Mouse (Mus musculus) neural tube, embryonic 15.5 days (tissue): Measurements from ENCODE around the gene Olfr15. TPM values are rescaled to one million over a fixed set of nuclear protein-coding genes. Genes with fewer than 3 reads are reported as not detected.
"Not testable (repeated sequence)": the region's sequence is repeated elsewhere in the genome, so short reads cannot be mapped to it uniquely, and the experiment has no call there.

Source experiments
- ATAC-seq: fragments of 200-750 bp; cut with Nextera tagmentation; 2 replicates; pipeline ENCODE4 v1.8.0; 2017; ENCODE audit warnings: mild to moderate bottlenecking, moderate TSS enrichment, moderate library complexity; ENCODE audit not compliant: low FRiP score
- H3K27ac ChIP-seq: fragments of 300-500 bp; sonication (generic); replicated peaks from 2 replicates; pipeline ENCODE4 v1.5.1; 2015; ENCODE audit warnings: mild to moderate bottlenecking, inconsistent platforms
- H3K27me3 ChIP-seq: fragments of 300-500 bp; sonication (generic); replicated peaks from 2 replicates; pipeline ENCODE4 v1.6.1; 2015; ENCODE audit warnings: inconsistent platforms
- H3K36me3 ChIP-seq: fragments of 300-500 bp; sonication (generic); 2 replicates; pipeline ENCODE4 v1.6.1; 2015; ENCODE audit warnings: inconsistent platforms
- H3K4me1 ChIP-seq: fragments of 300-500 bp; sonication (generic); 2 replicates; pipeline ENCODE4 v1.6.1; 2015; ENCODE audit warnings: inconsistent platforms
- H3K4me2 ChIP-seq: fragments of 300-500 bp; sonication (generic); 2 replicates; pipeline ENCODE4 v1.6.1; 2015; ENCODE audit warnings: inconsistent platforms, mild to moderate bottlenecking, moderate library complexity
- H3K4me3 ChIP-seq: fragments of 300-500 bp; sonication (generic); replicated peaks from 2 replicates; pipeline ENCODE4 v1.5.1; 2015; ENCODE audit warnings: mild to moderate bottlenecking, inconsistent platforms
- H3K9ac ChIP-seq: fragments of 300-500 bp; sonication (generic); replicated peaks from 2 replicates; pipeline ENCODE4 v1.6.1; 2015; ENCODE audit warnings: mild to moderate bottlenecking, inconsistent platforms
- H3K9me3 ChIP-seq: fragments of 300-500 bp; sonication (generic); replicated peaks from 2 replicates; pipeline ENCODE4 v1.6.1; 2016; ENCODE audit warnings: inconsistent platforms
- WGBS: fragments of 180-500 bp; shearing (Covaris S2); methylation state at CpG from one replicate; pipeline ENCODE4 v1.1.7; 2015; ENCODE audit warnings: mixed read lengths; 5-methylcytosine and 5-hydroxymethylcytosine counted together
- polyA plus RNA-seq: library from polyadenylated mRNA; unstranded; fragments of >200 nt; fragmentation: Nextera tagmentation; extraction: Ambion mirVana; gene quantifications from 2 replicates; pipeline ENCODE4 v1.2.1, GENCODE M21; 2015

Gene Olfr15
- polyA plus RNA-seq = not detected in 2 replicates

DNA sequence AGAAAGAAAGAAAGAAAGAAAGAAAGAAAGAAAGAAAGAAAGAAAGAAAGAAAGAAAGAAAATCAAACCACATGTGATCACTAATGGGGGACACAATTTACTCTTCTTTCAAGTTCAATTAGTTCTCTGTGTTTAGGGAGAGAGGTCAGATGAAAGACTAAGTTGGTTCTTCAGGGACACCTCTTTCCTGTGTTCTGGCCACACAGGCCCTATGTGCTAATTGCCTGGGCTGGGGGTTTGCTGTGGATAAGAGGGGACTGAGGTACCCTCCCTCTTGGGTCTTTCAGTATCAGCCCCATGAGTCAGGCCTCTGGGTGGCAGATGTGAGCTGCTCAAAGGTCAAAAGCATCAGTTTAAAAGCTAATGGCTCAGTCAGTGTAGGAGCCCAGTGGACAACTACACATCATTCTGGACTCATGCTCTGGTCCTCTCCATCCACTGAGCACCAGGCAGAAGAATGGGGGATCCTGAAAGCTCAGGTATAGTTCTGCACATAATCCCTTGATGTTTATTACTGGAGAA, at the start of gene Olfr15:
Gene Olfr15 (plus strand): TSS at position 291 of the 522 bp plus-strand sequence.
- Histone ChIP-seq H3K27me3 (no peaks in the 10 kb centered on the region), H3K9me3 (no peaks in the 10 kb centered on the region), H3K4me1 (no peaks in the 10 kb centered on the region), H3K36me3 (no peaks in the 10 kb centered on the region), H3K9ac (no peak within 1 kb of the TSS), H3K4me3 (no peak within 1 kb of the TSS), H3K27ac (no peak within 1 kb of the TSS), H3K4me2 (no peak within 1 kb of the TSS)
- ATAC-seq = no peak

DNA sequence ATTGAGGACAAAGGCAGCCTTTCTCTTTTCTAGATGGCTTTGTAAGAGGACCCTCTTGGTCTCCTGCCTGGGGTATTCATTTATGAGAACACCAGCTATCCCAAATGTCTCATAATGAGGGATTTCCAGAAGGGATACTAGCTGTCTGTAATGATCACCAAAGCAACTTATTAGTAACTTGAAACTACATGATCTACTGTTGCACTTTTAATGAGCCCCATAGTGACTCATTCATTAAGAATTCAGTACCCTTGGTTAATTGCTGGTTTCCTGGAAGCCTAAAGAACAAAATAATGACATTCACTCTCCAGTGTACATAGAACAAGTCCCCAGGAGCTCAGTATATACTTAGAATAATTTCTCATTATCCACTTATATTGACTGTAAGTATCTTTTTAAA, 49.4 kb upstream of the Olfr15 start:
- H3K27me3 ChIP-seq = no peaks in the 10 kb centered on the region
- no peaks in the 10 kb centered on the region for H3K36me3 ChIP-seq
- H3K27ac ChIP-seq = no peak overlapping the region
- no peaks in the 10 kb centered on the region for H3K4me1 ChIP-seq
- no peak for ATAC-seq
- H3K4me3 ChIP-seq = no peak overlapping the region
- H3K9me3 ChIP-seq = no peaks in the 10 kb centered on the region
- no peak overlapping the region for H3K4me2 ChIP-seq
- no peak overlapping the region for H3K9ac ChIP-seq

DNA sequence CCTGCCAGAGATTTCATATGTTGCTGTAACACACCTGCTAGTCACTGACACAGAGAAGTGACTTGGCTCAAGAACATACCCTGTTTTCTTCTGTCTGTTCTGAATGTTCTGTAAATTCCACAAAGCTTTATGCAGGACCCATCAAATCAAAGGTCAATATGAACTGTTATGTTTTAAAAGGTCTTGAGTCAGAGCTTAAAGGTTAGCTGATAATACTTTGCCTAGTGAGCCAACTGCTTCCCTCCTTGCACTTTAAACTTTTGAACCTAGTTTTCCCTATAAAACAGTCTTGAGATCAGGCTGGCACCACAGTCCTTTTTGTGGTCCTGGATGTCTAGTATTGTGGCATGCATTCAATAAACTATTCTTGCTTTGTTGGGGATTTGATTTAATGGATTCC, 42.3 kb upstream of the Olfr15 start:
- Histone ChIP-seq H3K4me2 (no peak overlapping the region), H3K9me3 (no peaks in the 10 kb centered on the region), H3K9ac (no peak overlapping the region), H3K4me3 (no peak overlapping the region), H3K36me3 (no peaks in the 10 kb centered on the region), H3K4me1 (no peaks in the 10 kb centered on the region), H3K27me3 (no peaks in the 10 kb centered on the region), H3K27ac (no peak overlapping the region)
- no peak for ATAC-seq

DNA sequence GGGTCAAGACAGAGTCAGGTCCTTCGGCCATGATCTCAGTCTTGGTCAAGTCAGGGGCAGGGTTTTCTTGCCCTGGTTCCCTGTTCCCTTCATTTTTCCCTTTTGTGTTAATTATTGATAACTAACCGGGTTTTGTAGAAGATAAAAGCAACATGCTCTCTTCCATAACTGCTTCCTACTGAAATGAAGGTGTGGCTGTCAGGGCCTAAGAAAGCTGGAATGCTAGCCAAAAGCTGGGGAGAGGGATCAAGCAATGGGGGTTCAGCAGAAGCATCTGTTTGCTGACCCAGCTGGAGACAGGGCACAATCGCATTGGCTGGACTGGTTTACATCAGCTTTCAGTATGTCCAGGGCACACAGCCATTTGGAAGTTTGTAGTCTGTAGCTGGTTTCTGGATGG, 22.5 kb upstream of the Olfr15 start:
- no peaks in the 10 kb centered on the region for H3K4me1 ChIP-seq
- no peak for ATAC-seq
- H3K4me2 ChIP-seq = no peak overlapping the region
- H3K9ac ChIP-seq = no peak overlapping the region
- no peak overlapping the region for H3K4me3 ChIP-seq
- H3K27me3 ChIP-seq = no peaks in the 10 kb centered on the region
- H3K36me3 ChIP-seq = no peaks in the 10 kb centered on the region
- 94% methylated on average over 3 of the region's 3 CpGs for WGBS
- no peak overlapping the region for H3K27ac ChIP-seq
- no peaks in the 10 kb centered on the region for H3K9me3 ChIP-seq

DNA sequence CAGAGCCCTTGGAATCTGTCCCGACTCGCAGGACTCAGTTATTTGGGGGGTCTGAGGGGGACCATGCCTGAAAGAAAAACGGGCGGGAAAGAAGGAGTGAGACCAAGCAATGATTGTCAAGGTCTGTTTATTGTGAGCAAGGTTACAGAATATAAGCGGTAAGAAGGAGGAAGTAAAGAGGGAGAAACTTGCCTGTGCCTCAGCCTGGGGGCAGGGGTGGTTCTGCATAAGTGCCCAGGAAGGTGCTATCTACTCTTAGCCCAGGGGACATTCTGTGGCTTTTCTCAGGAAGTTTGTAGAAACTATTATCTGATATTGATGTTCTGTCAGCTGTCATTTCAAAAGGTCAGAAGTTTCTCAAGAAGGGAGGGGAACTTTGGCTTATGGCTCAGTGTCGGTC, 16.0 kb upstream of the Olfr15 start:
- not testable (repeated sequence) for H3K9ac ChIP-seq, H3K36me3 ChIP-seq, H3K9me3 ChIP-seq, H3K4me1 ChIP-seq, H3K4me3 ChIP-seq, ATAC-seq, H3K27me3 ChIP-seq, H3K4me2 ChIP-seq, H3K27ac ChIP-seq
- WGBS = 89% methylated on average over 6 of the region's 6 CpGs

DNA sequence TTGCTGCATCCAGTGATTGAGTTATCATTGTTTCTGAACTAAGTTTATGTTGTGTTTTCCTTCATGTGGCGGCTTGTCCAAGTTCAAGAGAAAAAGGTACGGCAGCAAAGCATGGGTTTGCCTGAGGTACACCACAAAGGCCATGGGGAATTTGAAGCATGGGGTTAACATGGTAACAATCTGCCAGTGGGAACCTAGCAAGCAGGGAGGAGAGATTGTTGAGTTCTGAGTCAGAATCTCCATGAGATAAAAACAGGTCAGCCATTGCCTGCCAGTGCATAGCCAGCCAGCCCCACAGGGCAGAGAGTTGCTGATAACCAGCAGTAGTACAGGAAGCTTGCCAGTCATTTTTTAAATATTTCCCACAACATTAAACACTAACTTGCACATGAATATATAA, 10.5 kb upstream of the Olfr15 start:
- WGBS = 94% methylated on average over 2 of the region's 2 CpGs
- no peaks in the 10 kb centered on the region for H3K9me3 ChIP-seq
- H3K4me2 ChIP-seq = no peak overlapping the region
- H3K27ac ChIP-seq = no peak overlapping the region
- no peak overlapping the region for H3K4me3 ChIP-seq
- H3K27me3 ChIP-seq = no peaks in the 10 kb centered on the region
- no peaks in the 10 kb centered on the region for H3K4me1 ChIP-seq
- H3K9ac ChIP-seq = no peak overlapping the region
- no peaks in the 10 kb centered on the region for H3K36me3 ChIP-seq
- ATAC-seq = no peak

DNA sequence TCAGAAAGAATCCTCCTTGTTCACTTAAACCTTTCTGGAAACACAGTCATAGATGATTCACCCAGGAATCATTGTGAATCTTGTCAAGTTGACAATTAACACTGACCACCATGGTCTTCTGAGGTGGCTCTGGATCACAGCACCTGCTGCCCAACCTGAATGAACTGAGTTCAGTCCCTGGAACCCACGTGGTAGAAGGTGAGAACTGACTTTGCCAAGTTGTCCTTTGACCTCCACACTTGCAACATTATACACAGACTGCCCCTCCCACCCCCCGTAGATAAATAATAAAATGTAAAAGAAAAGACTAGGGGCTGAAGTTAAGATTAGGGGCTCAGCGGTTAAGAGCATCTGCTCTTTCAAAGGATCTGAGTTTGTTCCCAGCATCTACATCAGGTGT, 2.7 kb upstream of the Olfr15 start:
- no peak overlapping the region for H3K4me2 ChIP-seq
- H3K4me3 ChIP-seq = no peak overlapping the region
- H3K27me3 ChIP-seq = no peaks in the 10 kb centered on the region
- H3K36me3 ChIP-seq = no peaks in the 10 kb centered on the region
- WGBS = 58% methylated on average over 3 of the region's 3 CpGs
- no peak overlapping the region for H3K27ac ChIP-seq
- H3K4me1 ChIP-seq = no peaks in the 10 kb centered on the region
- no peak overlapping the region for H3K9ac ChIP-seq
- no peak for ATAC-seq
- H3K9me3 ChIP-seq = no peaks in the 10 kb centered on the region

- Histone ChIP-seq H3K4me3 (no peak overlapping the region), H3K9ac (no peak overlapping the region), H3K36me3 (no peaks in the 10 kb centered on the region), H3K27me3 (no peaks in the 10 kb centered on the region), H3K4me2 (no peak overlapping the region), H3K27ac (no peak overlapping the region), H3K9me3 (no peaks in the 10 kb centered on the region), H3K4me1 (no peaks in the 10 kb centered on the region)
- 95% methylated on average over 2 of the region's 2 CpGs for WGBS
- ATAC-seq = no peak
These were observed 951 bp upstream of the Olfr15 start for GRCm38 (mm10) chr16:3829727-3830126.

- no peak overlapping the region for H3K9ac ChIP-seq
- H3K4me1 ChIP-seq = no peaks in the 10 kb centered on the region
- no peak overlapping the region for H3K27ac ChIP-seq
- H3K36me3 ChIP-seq = no peaks in the 10 kb centered on the region
- 86% methylated on average over 2 of the region's 2 CpGs for WGBS
- H3K4me2 ChIP-seq = no peak overlapping the region
- no peak for ATAC-seq
- no peaks in the 10 kb centered on the region for H3K27me3 ChIP-seq
- no peak overlapping the region for H3K4me3 ChIP-seq
- no peaks in the 10 kb centered on the region for H3K9me3 ChIP-seq
These were observed 4.8 kb downstream of the Olfr15 start for GRCm38 (mm10) chr16:3835461-3835860.

GRCm38 (mm10) chr16:3839157-3839885, 8.6 kb downstream of the Olfr15 start:
- Histone ChIP-seq H3K4me2 (no peak overlapping the region), H3K4me3 (no peak overlapping the region), H3K9ac (no peak overlapping the region), H3K4me1 (0 out of 2 replicates have a peak, but pooled peaks cover 3% of the 10 kb centered on the region), H3K36me3 (no peaks in the 10 kb centered on the region), H3K27ac (no peak overlapping the region), H3K9me3 (no peaks in the 10 kb centered on the region), H3K27me3 (no peaks in the 10 kb centered on the region)
- no peak for ATAC-seq
- WGBS = 64% methylated on average over 17 of the region's 17 CpGs

GRCm38 (mm10) chr16:3842989-3843388, 12.3 kb downstream of the Olfr15 start:
- H3K27me3 ChIP-seq = no peaks in the 10 kb centered on the region

DNA sequence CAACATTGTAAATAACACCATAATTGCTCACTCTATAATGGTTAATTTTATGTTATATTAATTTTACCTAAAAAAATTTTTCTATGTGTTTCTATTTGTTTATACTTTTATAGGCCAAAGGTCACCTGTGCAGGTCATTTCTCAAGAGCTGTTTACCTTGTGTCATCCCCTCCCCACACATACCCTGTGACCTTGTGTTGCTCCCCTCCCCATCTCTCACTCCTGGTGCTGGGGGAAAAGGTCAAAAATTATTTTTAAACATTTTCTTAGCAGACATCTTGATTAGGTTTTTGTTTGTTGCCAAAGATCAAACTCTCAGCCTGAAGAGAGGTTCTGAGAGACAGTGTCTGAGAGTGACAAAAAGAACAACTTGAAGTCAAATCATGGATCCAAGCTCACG, 13.1 kb downstream of the Olfr15 start:
- WGBS = 79% methylated on average over 1 of the region's 1 CpGs
- H3K27me3 ChIP-seq = no peaks in the 10 kb centered on the region
- no peak overlapping the region for H3K27ac ChIP-seq

More at GRCm38 (mm10) chr16:3842989-3843388, 12.3 kb downstream of the Olfr15 start:
- H3K4me1 ChIP-seq = peaks cover 14% of the 10 kb centered on the region
- no peak overlapping the region for H3K27ac ChIP-seq
- H3K4me2 ChIP-seq = no peak overlapping the region
- no peaks in the 10 kb centered on the region for H3K36me3 ChIP-seq
- 32% methylated on average over 4 of the region's 4 CpGs for WGBS
- no peak for ATAC-seq
- no peak overlapping the region for H3K9ac ChIP-seq
- H3K9me3 ChIP-seq = no peaks in the 10 kb centered on the region
- H3K4me3 ChIP-seq = no peak overlapping the region

More for the DNA sequence above, 13.1 kb downstream of the Olfr15 start:
- no peak overlapping the region for H3K4me3 ChIP-seq
- H3K4me2 ChIP-seq = no peak overlapping the region
- peaks cover 19% of the 10 kb centered on the region for H3K4me1 ChIP-seq
- no peaks in the 10 kb centered on the region for H3K9me3 ChIP-seq
- no peak for ATAC-seq
- no peaks in the 10 kb centered on the region for H3K36me3 ChIP-seq
- no peak overlapping the region for H3K9ac ChIP-seq
